Comparison of ENCODE assay signal across 8 mouse cellular contexts in genomic region chr16:44138377-44138978, GRCm38 (mm10). TPM values are rescaled to one million over a fixed set of nuclear protein-coding genes. Genes with fewer than 3 reads are reported as not detected.
DNase-seq lines count a peak whose midpoint lies in the region; ATAC-seq and TF ChIP-seq lines count a peak whose summit lies in the region.

No protein-coding gene starts in this region.

- DNase-seq in cerebellum, postnatal 10 days: peak; percentile 42 to 67
- DNase-seq in thymus, adult 2 months: no peak
- no peak for DNase-seq in thymus, postnatal 25 days
- no peak for DNase-seq in liver, adult 2 months (ENCODE audit: extremely low read depth, low read depth, low spot score)

- H3K4me1 ChIP-seq in thymus, adult 2 months (replicated peaks; ENCODE audit: control insufficient read depth, insufficient read depth, low read length): peaks cover 8% of the 10 kb centered on the region
- H3K4me1 ChIP-seq in heart, embryonic 16.5 days (ENCODE audit: control insufficient read depth, insufficient read depth, low read length): peaks cover 13% of the 10 kb centered on the region
- H3K4me1 ChIP-seq in liver, adult 2 months (ENCODE audit: control insufficient read depth, insufficient read depth, low read length): peaks cover 17% of the 10 kb centered on the region
- H3K4me1 ChIP-seq in olfactory bulb, adult 2 months (ENCODE audit: control insufficient read depth, insufficient read depth, low read length): peaks cover 6% of the 10 kb centered on the region; the same call in 1 of the 2 replicates

- H3K9me3 ChIP-seq in heart, embryonic 16.5 days (replicated peaks; ENCODE audit: control insufficient read depth, low read length): no peaks in the 10 kb centered on the region

- TF ChIP-seq CTCF in thymus, adult 2 months (IDR thresholded peaks at IDR 0.05; ENCODE audit: borderline replicate concordance, control insufficient read depth, extremely low read depth, insufficient read depth, low read length, poor library complexity): no peak
- no peak for TF ChIP-seq CTCF in liver, adult 2 months (IDR thresholded peaks at IDR 0.05; ENCODE audit: low read depth, low read length)
- TF ChIP-seq CTCF in olfactory bulb, adult 2 months (IDR thresholded peaks at IDR 0.05; ENCODE audit: insufficient read depth, low read depth, low read length): no peak

- peak overlapping the region; percentile 79 for H3K9ac ChIP-seq in heart, embryonic 16.5 days (ENCODE audit: low read length)
- H3K9ac ChIP-seq in liver, adult 2 months (ENCODE audit: low read depth, low read length): peak overlapping the region; percentile 97

- peak overlapping the region; percentile 63 for H3K4me3 ChIP-seq in thymus, adult 2 months (ENCODE audit: control insufficient read depth, insufficient read depth, low read length)
- H3K4me3 ChIP-seq in heart, embryonic 16.5 days (ENCODE audit: low read length): peak overlapping the region; percentile 66
- H3K4me3 ChIP-seq in liver, adult 2 months (ENCODE audit: insufficient read depth, low read depth, low read length): peak overlapping the region; percentile 99
- peak overlapping the region; percentile 71 for H3K4me3 ChIP-seq in olfactory bulb, adult 2 months (ENCODE audit: insufficient read depth, low read depth, low read length)

- H3K4me2 ChIP-seq in heart, embryonic 16.5 days (ENCODE audit: low read depth, low read length): peak overlapping the region; percentile 97

- no peaks in the 10 kb centered on the region for H3K36me3 ChIP-seq in thymus, adult 2 months (ENCODE audit: control insufficient read depth, insufficient read depth, low read length)
- H3K36me3 ChIP-seq in heart, embryonic 16.5 days (ENCODE audit: control insufficient read depth, insufficient read depth): no peaks in the 10 kb centered on the region
- H3K36me3 ChIP-seq in liver, adult 2 months (ENCODE audit: control insufficient read depth, insufficient read depth, low read length): no peaks in the 10 kb centered on the region

- peak overlapping the region; percentile 1; the same call in 1 of the 2 replicates for H3K27ac ChIP-seq in thymus, adult 2 months (ENCODE audit: control insufficient read depth, insufficient read depth, low read length)
- H3K27ac ChIP-seq in heart, embryonic 16.5 days (ENCODE audit: low read length): peak overlapping the region; percentile 98
- peak overlapping the region; percentile 99 for H3K27ac ChIP-seq in liver, adult 2 months (replicated peaks; ENCODE audit: insufficient read depth, low read depth, low read length)
- peak overlapping the region; percentile 93 for H3K27ac ChIP-seq in olfactory bulb, adult 2 months (ENCODE audit: insufficient read depth, low read depth, low read length)

- H3K27me3 ChIP-seq in thymus, adult 2 months (ENCODE audit: control insufficient read depth, insufficient read depth, low read length): no peaks in the 10 kb centered on the region
- no peaks in the 10 kb centered on the region for H3K27me3 ChIP-seq in heart, embryonic 16.5 days (ENCODE audit: control insufficient read depth, insufficient read depth, low read length)
- no peaks in the 10 kb centered on the region for H3K27me3 ChIP-seq in liver, adult 2 months (ENCODE audit: control insufficient read depth, insufficient read depth, low read length)

- H3K79me2 ChIP-seq in liver, adult 2 months (ENCODE audit: control insufficient read depth, insufficient read depth, low read length): peaks cover 8% of the 10 kb centered on the region; the same call in 1 of the 2 replicates

- no peak for ATAC-seq in cerebellum, adult (ENCODE audit: insufficient number of reproducible peaks, low FRiP score, low TSS enrichment)
- ATAC-seq in heart, embryonic 16.5 days (replicated peaks; ENCODE audit: extremely low read depth, insufficient read depth, low FRiP score): no peak
- ATAC-seq in inflammation-experienced regulatory T-cells, adult 6 months: no peak

- WGBS in thymus, adult 2 months: 1% methylated on average over 24 of the region's 24 CpGs
- WGBS in heart, embryonic 16.5 days: under 1% methylated on average over 24 of the region's 24 CpGs
- under 1% methylated on average over 24 of the region's 24 CpGs for WGBS in liver, adult 2 months
- WGBS in olfactory bulb, adult 2 months: 1% methylated on average over 24 of the region's 24 CpGs

- no peak; the same call in 1 of the 2 replicates for TF ChIP-seq POLR2A in thymus, adult 2 months (IDR thresholded peaks at IDR 0.05; ENCODE audit: control insufficient read depth, extremely low read depth, insufficient read depth, low read length, poor library complexity)
- peak; percentile 83; the same call in 1 of the 2 replicates for TF ChIP-seq POLR2A in liver, adult 2 months (IDR thresholded peaks at IDR 0.05; ENCODE audit: extremely low read depth, insufficient read depth, low read length)
- no peak for TF ChIP-seq POLR2A in olfactory bulb, adult 2 months (IDR thresholded peaks at IDR 0.05; ENCODE audit: insufficient read depth, low read depth, low read length)

RNA-seq across cellular contexts. Expression of gene Atp6v1a, which starts 1.0 kb away (rescaled TPM):
- polyA plus RNA-seq in thymus, adult 2 months (2012; rRNA removed): 17.2 and 18.4 TPM in 2 replicates
- polyA plus RNA-seq in heart, embryonic 16.5 days (2015; fragmentation: Nextera tagmentation; extraction: Ambion mirVana): 36.9 and 39.7 TPM in 2 replicates
- total RNA-seq in liver, adult 2 months (2014; rRNA removed): 39.2 and 40.8 TPM in 2 replicates
- polyA plus RNA-seq in liver, adult 2 months (2012; rRNA removed): 11.9 and 13.0 TPM in 2 replicates
- 173 and 235 TPM in 2 replicates for polyA plus RNA-seq in olfactory bulb, adult 2 months (2012; ENCODE audit: insufficient read depth, insufficient read length, low replicate concordance, missing spikeins)
- polyA plus RNA-seq in inflammation-experienced regulatory T-cells, adult 6 months (2017; shearing (Covaris generic)): 10 to 100 TPM; 31.2 to 43.0 (median 36.4) TPM

RNA-seq across cellular contexts. Expression of gene Naa50, which starts 1.2 kb away (rescaled TPM):
- 8.7 and 12.9 TPM in 2 replicates for polyA plus RNA-seq in thymus, adult 2 months (2012; rRNA removed)
- 73.5 and 79.2 TPM in 2 replicates for polyA plus RNA-seq in heart, embryonic 16.5 days (2015; fragmentation: Nextera tagmentation; extraction: Ambion mirVana)
- 28.4 and 29.7 TPM in 2 replicates for total RNA-seq in liver, adult 2 months (2014; rRNA removed)
- polyA plus RNA-seq in liver, adult 2 months (2012; rRNA removed): 11.0 and 14.8 TPM in 2 replicates
- polyA plus RNA-seq in olfactory bulb, adult 2 months (2012; ENCODE audit: insufficient read depth, insufficient read length, low replicate concordance, missing spikeins): not detected in 2 replicates
- polyA plus RNA-seq in inflammation-experienced regulatory T-cells, adult 6 months (2017; shearing (Covaris generic)): 10 to 100 TPM; 22.5 to 49.0 (median 24.8) TPM

RNA-seq across cellular contexts. Expression of gene Usf3, which starts 34.6 kb away (rescaled TPM):
- polyA plus RNA-seq in thymus, adult 2 months (2012; rRNA removed): 12.7 and 13.6 TPM in 2 replicates
- polyA plus RNA-seq in heart, embryonic 16.5 days (2015; fragmentation: Nextera tagmentation; extraction: Ambion mirVana): 1.9 and 2.0 TPM in 2 replicates
- 9.4 and 10.5 TPM in 2 replicates for total RNA-seq in liver, adult 2 months (2014; rRNA removed)
- 6.7 and 6.9 TPM in 2 replicates for polyA plus RNA-seq in liver, adult 2 months (2012; rRNA removed)
- polyA plus RNA-seq in olfactory bulb, adult 2 months (2012; ENCODE audit: insufficient read depth, insufficient read length, low replicate concordance, missing spikeins): not detected in 2 replicates
- polyA plus RNA-seq in inflammation-experienced regulatory T-cells, adult 6 months (2017; shearing (Covaris generic)): 1 to 10 TPM; 3.2 to 6.5 (median 5.5) TPM

Comparison
In these comparisons a context has a peak if more than half of its experiments do, and no peak if none do; other contexts are left out.
1. DNase-seq: peak in cerebellum, postnatal 10 days (2 of 2); none in thymus, adult 2 months (single experiment), thymus, postnatal 25 days (single experiment) and liver, adult 2 months (single experiment).
2. H3K27ac ChIP-seq: peak in every context shown above with its lines; median percentile 99 in liver, adult 2 months; 98 in heart, embryonic 16.5 days; 93 in olfactory bulb, adult 2 months; 1 in thymus, adult 2 months.
3. Peak in every context shown above with its lines, with median percentiles within 50 percentile points of each other: H3K4me3 ChIP-seq.